Mouse (Mus musculus) embryonic fibroblast, embryonic 13.5 days (primary cell): ENCODE results near the gene Adamts20.

Source experiments
- CTCF ChIP-seq: IDR thresholded peaks from 2 replicates; pipeline ENCODE4 v1.5.1; 2011; ENCODE audit warnings: mild to moderate bottlenecking, control low read depth, low read length, moderate library complexity, borderline replicate concordance; ENCODE audit not compliant: insufficient read depth
- POLR2A ChIP-seq: IDR thresholded peaks from 2 replicates; pipeline ENCODE4 v1.6.1; 2011; ENCODE audit warnings: low read depth, mild to moderate bottlenecking, control low read depth, low read length, moderate library complexity

GRCm38 (mm10) chr15:94259497-94259896 lies 205.7 kb downstream of the Adamts20 start:
- TF ChIP-seq CTCF (no peak), POLR2A (no peak)
